Mouse (Mus musculus): Measurements from ENCODE around the gene Calr.
"Not testable (repeated sequence)": the region's sequence is repeated elsewhere in the genome, so short reads cannot be mapped to it uniquely, and the experiment has no call there.

Calr gene

DNA sequence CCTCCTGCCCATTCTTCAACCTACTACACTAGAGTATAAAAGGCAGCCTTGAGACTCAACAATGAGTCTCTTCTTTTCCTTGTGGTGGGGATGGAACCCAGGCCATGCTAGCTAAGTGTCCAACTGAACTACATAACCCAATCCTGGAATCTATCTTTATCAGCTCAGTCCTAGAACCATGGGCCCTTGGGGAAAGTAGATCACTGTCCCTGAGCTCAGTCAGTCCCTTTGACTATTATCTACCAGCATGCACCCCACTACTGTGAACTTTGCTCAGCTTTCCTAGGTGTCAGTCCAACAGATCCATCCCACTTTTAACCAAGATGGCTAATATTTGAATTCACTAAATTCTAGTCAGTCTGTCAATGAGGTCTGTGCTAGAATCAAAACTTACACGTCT, 5.2 kb downstream of the Calr start:
- no peak for DNase-seq

DNA sequence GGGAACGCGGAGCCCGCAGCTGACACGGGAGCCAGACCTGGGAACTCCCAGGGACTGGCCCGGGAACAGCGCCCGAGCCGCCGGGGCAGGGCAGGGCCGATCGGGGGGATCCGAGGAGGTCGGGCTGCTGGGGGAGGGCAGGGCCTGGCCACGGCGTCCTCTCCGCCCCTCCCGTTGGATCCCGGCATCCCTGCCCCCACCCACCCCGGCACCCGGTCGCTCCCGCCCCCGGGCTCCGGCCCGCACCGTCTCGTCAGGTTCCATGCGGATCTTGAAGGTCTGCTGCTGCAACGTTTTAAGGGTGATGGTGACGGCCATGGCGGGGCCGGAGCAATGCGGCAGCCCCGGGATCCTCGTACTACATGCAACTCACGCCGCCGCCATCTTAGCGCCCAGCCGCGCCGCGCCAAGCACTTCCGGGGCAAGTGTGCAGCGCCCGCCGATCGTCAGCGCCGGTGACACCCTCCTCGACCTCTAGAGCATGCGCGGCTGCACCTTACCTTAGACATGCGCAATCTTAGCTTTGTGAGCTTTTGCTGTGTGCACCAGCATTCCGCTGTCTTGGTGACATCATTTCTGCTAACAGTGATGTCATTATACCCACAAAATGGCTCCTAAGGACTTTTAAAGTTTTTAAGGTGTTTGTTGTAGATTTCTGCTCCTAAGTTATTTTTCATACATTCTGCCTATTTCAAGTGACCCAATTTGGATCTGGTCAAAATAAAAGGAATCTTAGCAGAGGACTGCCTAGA, 6.3 kb downstream of the Calr start, which contains the start of gene Rad23a:
Rad23a (minus strand) TSS at position 418 of the 752 bp plus-strand sequence.
- peak; percentile 88 for DNase-seq

DNA sequence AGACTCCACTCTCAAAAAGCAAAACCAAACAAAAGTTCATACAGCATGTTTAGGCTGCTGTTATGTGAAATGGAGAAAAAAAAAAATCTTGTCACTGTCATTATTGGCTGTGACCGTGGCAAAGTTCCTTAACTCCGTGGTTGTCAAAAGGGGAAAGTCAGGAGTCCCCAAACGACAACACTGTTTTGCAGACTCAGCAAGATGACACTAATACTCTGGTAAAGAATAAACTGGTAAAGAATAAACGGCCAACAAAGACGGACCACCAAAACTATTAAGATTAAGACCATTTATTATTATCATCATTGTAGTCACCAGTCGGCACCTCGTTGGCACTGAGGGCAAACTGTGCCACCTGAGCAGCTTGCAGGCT, 6.9 kb downstream of the Calr start:
- no peak for DNase-seq

DNA sequence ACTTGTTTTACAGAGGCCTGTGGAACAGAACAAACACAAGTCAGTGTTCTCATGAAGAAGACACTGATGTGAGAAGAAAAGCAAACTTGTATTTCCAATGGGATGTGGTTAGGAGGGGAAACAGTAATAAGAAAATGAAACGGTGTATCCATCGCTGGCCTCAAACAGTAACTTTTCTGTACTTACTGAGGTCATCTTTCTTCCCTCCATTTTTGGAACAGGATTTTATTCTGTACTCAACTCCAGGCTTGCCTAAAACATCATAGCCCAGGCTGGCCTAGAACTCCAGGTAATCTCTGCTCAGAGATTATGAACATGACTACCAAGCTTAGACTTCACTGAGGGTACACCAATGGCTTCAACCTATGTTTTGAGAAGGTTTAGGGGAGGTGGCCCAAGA, 7.3 kb downstream of the Calr start:
- no peak for DNase-seq

DNA sequence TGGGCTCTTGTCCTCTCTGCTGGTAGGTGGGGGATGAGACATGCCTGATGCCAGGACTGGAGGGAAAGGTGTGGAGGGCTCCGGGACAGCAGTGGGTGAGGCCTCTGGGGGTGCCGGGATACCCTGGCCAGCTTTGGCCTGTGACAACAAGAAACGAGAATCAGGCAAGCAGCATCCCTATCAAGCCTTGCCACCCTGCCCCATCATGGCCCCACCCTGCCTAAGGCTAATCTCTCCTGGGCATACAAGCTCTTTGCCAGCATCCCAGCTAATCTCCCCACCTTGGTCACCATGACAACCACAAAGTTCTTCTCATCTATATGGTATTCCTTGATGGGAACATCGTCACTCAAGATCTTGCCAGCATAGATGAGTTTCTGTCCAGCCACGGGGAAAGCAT, 8.2 kb downstream of the Calr start:
- DNase-seq, result no peak

DNA sequence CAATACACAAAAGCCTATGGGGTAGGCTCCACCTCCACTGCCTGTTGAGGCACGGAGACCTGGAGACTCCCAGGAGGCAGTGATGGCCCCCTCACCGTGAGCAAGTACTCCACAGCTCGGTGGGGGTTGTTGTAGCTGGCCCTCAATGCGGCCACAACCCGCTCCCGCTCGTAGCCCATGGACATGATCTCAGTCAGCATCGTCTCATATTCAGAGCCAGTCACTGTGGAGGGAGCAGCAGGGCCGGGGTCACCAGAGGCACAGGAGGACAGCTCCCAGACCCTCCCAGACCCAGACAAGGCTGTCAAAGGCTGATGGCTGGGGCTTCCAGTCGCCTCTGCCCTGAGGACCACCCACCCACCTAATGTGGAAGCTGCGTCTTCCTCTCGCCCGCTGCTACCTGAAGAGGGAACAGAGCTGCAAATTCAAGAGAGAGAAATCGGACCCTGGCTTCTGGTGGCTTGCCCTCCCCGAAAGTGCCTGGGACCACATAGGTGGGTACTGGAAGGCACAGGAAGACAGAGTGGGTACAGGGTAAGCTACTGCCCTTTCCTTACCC, 8.7 kb downstream of the Calr start:
- DNase-seq, result no peak

DNA sequence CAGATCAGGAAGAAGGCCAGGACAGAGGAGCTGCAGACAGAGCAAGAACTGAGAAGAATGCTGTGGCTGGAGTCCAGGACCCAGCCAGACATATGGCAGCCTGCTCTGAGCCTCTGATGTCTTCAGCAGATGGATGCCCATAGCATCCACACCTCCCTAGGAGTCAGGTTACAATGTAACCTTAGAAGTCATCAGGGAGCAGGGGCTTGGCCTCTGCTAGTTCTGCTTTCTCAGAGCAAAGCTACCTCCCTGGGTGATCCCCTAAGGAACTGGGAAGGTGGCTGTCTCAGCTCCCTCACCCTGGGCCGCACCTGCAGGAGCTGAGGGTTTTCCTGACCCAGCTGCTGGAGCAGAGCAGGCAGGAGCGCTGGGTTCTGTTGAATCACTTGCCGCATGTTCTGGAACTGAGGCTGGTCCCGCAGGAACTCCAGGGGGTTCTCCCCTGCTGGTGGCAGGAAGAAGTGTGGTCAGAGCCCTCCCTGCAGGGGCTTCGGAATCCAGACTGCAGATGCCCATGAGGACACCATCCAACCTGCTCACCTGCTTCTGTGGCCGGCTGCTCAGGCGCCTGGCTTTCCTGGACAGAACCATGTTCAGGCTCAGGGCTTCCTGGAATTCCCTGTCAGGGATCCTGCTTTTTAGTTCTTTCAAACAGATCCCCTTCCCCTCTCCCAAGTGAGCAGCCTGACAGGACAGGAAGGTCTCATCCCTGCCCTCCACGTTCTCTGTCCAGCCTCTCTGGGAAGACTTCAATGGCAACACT, 9.4 kb downstream of the Calr start:
- no peak for DNase-seq

DNA sequence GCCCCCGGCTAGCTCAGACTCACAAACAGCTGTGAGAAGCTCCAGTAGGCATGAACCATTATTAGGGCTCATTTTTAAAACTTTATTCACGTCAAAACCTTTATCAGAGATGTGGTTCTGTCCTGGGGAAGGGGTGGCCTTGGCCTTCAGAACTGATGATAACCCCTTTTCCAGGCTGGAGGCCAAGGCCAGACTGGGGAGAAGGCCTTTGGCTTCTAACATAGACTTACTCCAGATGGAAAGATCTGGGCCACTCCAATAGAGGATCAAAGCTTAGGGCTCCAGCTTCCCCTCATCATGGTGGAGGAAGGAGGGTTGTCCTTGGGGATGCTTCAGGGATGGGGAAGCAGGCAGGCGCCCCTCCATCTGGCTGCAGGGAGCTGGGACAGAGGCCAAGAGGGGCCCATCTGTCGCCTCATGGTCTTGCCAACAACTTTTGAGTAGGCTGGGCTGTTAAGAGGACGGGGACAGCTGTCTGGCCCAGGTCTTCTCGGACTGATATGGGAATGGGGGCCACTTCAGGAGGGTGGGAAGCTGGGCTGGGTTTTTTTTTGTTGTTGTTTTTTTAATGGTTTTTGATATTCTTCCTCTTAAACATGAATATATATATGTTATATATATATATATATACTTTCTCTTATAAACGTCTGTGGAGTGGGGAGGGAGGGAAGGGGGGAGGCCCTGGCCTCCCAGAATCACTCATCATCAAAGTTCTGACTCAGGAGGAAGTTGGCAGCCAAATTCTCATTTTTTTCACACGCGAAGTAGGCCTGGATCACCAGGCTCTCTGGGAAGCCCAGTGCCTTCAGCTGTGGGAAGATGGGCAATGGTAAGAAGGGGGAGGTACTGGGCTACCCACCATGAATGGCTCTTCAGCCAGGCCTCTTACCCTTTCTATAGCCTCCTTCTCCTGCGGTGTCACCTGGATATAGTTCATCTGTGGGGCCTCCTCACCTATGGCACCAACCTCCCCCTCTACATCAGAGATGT, 11.6 kb downstream of the Calr start:
- DNase-seq, result peak; percentile 78

DNA sequence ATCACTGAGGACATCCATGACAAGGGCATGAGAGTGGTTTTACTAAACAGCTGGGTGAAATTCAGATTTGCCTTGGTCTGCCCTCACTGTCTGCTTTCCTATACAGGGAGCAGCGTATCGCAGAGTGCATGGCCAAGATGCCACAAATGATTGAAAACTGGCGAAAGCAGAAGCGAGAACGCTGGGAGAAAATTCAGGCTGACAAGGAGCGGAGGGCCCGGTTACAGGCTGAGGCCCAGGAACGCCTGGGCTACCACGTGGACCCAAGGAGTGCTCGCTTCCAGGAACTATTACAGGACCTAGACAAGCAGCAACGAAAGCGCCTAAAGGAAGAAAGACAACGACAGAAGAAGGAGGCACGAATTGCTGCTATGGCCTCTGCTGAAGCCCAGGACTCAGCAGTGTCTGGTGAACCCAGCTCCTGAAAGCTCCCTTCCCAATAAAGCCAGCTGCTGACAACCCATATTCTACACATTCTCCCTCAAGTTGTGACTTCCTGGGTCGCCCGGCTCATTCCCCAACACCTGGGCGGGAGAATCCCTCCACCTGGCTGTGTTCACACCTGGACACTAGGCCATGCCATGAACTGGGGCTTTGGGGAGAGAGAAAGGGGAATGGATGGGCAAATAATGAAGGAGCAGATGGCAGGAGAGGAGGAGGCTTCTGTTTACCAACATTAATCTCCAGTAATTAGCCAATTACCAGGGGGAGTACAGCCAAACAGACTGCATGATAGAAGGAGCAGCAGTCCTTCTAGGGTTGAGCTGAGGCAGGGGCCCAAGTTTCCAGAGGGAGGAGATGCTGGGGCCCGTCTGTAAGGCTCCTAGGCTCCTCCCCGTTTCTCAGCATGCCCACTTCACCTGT, 12.5 kb downstream of the Calr start:
- DNase-seq, result no peak

DNA sequence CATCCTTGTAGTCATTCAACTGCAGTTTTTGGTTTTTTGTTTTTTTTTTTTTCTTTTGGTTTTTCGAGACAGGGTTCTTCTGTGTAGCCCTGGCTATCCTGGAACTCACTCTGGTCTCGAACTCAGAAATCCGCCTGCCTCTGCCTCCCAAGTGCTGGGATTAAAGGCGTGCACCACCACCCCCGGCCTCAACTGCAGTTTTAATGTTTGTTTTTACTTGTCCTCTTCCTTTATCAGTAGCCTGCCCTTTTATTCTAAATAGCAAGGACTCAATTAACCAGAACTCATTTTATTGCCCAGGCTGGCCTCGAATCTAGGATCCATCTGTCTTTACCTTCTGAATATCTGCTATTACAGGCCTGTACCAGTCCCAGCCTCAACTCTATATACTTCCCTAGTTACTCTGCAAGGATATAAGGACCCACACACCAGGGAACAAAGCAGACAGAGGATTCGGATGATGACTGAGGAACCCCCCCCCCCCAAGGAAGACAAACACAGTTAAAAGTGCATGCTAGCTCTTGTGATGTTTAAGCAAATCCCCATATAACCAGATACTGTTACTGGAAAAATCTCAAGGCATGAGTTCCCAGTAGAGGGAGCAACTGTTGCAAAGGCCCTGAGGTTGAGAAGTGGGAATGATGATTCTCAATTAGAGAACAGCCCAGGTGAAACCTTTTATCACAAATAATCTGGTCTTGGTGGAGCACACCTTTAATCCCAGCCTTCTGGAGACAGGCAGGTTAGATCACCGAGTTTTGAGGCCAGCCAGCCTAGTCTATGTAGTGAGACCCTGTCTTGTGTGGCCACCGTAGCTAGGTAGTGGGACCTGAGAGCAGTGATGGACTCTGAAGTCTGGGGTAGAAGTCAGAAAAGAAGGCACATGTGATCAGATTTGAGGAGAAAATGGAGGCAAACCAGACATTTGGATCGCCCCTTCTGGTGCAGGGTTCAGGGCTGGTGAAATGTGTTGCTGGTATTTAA, 13.7 kb downstream of the Calr start:
- no peak for DNase-seq

DNA sequence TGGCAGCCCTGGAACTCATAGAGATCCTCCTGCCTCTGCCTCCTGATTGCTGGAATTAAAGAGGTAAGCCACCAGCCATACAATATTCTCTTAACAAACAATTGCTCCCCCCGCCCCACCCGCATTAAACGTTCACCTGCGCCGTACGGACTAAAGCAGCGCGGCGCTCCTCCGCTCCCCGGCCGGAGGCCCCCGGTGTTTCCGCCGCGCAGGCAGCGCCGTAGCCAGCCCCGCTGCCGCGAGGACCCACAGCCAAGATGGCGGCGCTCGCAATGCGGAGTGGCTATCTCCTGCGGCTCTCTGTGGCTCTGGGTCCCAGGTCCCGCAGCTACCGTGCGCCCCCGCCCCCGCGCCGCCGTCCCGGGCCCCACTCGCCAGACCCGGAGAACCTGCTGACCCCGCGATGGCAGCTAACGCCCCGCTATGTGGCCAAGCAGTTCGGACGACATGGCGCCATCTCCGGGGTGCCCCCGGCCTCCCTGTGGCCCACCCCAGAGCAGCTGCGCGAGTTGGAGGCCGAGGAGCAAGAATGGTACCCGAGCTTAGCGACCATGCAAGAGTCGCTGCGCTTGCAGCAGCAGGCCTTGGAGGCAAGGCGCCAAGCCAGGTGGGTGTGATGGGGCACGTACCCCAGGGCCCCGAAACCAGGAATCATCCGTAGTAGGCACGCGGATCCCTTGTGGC, 14.6 kb downstream of the Calr start:
- DNase-seq, result peak; percentile 78

DNA sequence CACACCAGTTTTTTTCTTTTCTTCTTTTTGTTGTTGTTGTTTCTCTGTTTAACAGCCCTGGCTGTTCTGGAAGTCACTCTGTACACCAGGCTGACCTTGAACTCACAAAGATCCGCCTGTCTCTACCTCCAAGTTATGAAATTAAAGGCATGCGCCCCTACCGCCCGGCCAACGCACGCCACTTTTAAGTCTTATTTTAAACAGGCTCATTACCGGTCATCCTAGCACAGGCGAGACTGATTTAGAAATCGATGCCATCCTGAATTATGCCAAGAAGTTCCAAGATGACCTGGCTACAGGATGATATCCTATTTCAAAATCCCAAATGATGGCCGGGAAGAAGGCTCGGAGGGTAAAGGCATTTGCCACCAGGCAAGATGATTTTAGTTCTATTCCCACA, 15.2 kb downstream of the Calr start, which contains the start of gene Gadd45gip1:
Gadd45gip1 (plus strand) TSS at position 33 of the 400 bp plus-strand sequence.
- DNase-seq, result no peak

DNA sequence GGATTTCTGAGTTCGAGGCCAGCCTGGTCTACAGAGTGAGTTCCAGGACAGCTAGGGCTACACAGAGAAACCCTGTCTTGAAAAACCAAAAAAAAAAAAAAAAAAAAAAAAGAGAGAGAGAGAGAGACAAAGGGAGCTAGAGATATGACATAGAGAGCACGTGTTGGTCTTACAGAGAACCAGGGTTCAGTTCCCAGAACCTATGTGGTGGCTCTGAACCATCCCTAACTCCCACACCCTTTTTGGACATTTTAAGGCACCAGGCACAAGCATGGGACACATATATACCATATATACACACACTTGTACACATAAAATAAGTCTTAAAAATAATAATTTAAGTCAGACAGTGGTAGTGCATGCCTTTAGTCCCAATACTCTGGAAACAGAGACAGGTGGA, 20.2 kb downstream of the Calr start:
- DNase-seq, result not testable (repeated sequence)

DNA sequence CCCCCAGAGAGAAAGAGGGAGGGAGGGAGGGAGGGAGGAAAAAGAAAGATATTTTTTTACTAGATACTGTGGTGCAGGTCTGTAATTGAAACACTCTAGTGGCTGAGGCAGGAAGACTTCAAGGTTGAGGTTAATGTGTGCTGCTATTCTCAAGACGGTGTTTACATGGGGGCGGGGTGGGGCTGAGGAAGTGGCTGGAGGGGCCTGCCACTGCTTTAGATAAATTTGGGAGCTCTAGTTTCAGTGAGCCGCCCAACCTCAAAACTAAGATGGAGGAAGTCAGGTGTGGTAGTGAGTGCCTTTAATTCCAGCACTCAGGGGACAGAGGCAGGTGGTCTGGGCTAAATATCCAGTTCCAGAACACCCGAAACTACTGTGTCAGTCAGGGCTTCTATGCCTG, 21.1 kb downstream of the Calr start:
- no peak for DNase-seq

DNA sequence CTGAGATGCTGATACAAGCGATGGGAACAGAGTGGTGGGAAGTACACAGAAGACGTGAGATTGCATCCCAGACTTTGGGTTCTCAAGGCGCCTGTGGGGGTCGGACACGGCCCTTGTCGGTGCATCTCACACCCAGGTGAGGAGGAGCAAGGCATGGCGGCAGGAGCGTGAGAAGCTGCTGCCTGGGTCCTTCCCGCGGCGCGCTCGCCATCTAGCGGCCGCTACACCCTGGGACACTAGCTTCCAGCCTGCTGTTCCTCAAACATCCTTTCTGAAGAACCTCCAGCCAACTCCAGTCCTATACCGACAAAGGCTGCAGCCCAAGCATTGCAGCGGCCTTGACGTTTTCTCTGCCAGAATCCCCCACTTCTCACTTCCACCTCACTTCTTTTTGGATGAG, 23.1 kb downstream of the Calr start:
- DNase-seq, result peak; percentile 71

DNA sequence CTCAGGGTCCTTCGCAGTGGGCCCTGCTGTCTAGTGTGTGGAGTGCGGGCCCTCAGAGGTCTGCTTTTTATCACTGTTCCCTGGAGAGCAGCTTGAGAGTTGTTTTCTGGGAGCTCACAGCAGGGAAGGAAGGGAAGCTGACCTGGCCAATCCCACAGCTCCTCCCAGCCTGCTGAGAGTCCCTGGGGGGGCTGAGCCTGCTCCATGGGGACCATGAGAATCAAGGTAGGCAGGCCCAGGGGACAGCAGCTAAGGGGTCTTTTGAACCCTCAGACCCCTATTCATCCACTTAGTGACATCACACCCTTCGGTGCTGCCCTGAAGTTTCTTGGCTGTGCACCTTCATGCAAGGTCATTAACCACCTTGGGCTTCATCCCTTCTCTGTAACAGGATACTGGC, 24.0 kb downstream of the Calr start, which contains the start of gene Dand5:
Dand5 (minus strand) TSS at position 101 of the 400 bp plus-strand sequence.
- DNase-seq, result no peak

DNA sequence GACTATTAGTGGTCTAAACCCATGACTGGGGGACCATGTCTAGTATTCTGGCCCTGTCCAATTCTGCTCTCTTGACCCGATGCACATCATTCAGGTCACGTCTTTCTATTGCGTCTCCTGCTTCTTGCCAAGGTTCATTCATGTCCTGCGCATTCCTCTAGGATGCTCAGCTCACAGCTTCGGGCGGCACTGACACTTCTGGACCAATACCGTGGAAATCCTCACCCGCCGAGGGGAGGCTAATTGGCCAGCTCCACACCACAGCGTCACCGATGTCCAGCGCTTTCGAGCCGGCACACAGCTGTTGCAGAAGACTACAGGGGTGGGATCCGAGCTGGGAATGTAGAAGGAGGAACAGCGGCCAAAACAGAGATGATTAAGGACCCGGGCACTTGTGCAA, 30.6 kb downstream of the Calr start:
- no peak for DNase-seq

DNA sequence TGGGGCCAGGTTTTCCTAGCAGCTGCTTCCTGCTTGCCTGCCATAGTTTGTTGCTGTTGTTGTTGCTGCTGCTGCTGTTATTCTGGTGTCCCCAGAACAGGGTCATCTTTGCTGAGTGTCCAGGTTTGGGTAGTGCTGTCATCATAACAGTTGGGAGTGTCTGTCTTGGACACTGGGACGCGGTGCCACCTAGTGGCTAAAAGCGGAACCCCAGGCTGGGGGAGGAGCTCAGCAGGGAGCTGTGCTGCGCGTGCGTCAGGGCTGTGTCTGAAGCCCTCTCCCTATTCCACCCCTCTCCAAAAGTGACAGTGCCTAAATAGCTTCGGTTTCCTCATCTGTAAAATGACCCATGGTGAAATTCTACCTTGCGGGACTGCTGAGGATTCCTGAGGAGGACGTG, 31.2 kb downstream of the Calr start:
- peak; percentile 97 for DNase-seq

DNA sequence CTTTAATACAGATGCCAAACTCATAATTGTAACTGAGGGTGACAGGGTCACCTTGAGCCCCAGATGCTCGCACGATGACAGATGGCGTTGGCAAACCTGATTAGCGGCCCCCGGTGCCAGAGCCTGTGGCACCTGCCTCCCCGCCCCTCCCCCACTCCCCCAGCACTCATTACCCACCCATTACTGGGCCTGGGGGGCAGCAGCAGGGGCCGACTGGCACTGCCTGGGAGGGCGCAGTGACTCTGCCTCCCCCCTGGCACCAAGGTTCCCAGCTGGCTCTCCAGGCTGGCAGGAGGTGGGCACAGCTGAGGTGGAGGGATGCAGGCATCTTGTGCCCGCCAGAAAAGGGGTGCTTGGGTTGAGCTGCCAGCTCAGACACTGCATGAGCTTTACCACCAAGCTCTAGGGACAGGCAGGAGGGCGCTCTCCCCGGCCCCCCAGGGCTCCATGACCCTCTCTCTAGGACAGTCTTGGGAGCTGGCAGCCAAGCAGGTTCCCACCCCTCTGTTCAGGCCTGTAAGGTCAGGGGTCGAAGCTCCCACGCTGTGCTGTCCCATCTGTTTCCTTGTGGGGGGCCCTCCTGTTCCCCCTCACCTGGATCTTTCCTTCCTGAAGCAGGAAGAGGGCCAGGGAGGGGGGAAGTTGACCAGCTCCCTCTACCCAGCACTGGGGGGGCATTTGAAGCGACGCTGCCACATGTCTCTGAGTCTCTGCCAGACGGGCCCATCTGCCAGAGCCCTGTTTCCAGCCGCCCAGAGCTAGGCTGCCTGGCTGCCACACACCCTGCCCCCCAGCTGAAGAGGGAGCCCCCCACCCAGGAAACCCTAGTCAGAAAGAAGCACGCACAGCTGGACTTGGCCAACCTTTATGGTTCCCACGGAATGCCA, 31.9 kb downstream of the Calr start:
- DNase-seq, result peak; percentile 66
